Mouse (Mus musculus) skeletal muscle tissue, adult 2 months (tissue): ENCODE measurements around the gene Hist1h2bb.
A peak's percentile ranks its signal among the peaks of the same experiment; 100 is the strongest.
"Not testable (repeated sequence)": the region's sequence is repeated elsewhere in the genome, so short reads cannot be mapped to it uniquely, and the experiment has no call there.

Experiments used
- DNase-seq: peaks from one replicate; pipeline ENCODE4 v3.0.0-alpha.2; 2012; ENCODE audit warnings: low read depth, low spot score

The Hist1h2bb gene

GRCm38 (mm10) chr13:23764324-23765171 is 18.0 kb downstream of the Hist1h2bb start:
- DNase-seq = no peak

DNA sequence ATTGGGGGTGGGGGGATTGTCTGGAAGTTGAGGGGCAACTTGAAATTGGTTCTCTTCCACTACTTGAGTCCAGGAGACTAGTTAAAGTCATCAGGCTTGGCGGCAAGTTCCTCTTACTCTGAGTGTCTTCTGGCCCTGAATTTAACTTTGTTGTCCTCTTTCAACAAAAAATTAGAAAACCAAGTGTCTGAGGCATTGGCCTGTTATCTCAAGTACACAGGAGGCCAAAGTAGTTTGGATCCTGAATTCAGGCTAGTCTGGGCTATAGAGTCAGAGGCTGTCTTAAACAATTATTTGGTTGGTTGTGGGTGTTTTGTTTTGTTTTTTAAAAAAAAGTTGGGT is 18.6 kb downstream of the Hist1h2bb start:
- DNase-seq = no peak

DNA sequence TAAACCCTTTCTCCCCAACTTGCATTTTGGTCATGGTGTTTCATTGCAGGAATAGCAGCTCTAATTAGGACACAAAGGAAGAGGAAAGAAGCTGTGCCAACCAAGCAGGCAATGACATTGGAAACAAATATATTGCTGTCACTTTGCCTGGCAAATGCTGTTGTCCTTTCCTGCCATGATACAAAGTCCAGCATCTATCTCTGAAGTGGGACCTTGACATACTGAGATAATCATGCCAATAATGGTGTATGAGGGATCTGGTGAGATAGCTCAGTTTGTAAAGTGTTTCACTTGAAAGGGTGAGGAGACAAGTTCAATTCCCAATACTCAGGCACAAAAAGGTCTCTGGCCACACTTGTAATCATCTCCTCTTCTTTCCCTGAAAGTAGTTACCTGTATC is 20.2 kb downstream of the Hist1h2bb start:
- no peak for DNase-seq

DNA sequence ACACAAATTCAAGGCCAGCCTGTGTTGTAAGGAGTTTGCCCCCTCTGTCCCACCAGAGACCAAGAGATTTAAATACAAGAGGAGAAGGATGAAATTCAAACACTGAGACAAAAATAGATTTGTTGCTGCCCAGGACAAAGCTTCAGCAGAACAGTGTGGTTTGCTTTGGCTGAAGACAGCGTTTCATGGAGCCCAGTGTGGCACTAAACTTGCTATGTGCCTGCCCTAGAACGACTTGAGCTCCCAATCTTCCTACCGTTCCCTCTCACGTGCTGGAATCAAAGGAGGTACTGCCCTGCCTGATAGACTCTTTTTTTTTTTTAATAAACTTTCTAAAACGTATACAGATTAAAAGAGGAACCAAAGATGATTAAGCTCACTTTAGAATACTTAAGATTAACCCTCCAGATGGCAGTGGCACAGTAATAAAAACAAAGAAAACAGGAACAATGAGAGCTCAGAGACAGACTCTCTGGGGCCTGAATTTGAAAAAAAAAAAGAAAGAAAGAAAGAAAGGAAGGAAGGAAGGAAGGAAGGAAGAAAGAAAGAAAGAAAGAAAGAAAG is 22.4 kb downstream of the Hist1h2bb start:
- no peak for DNase-seq

- not testable (repeated sequence) for DNase-seq
Observed at GRCm38 (mm10) chr13:23769613-23770012, 23.1 kb downstream of the Hist1h2bb start, which contains the start of gene Trim38. TSS of gene Trim38 (plus strand) at chr13:23769913.

DNA sequence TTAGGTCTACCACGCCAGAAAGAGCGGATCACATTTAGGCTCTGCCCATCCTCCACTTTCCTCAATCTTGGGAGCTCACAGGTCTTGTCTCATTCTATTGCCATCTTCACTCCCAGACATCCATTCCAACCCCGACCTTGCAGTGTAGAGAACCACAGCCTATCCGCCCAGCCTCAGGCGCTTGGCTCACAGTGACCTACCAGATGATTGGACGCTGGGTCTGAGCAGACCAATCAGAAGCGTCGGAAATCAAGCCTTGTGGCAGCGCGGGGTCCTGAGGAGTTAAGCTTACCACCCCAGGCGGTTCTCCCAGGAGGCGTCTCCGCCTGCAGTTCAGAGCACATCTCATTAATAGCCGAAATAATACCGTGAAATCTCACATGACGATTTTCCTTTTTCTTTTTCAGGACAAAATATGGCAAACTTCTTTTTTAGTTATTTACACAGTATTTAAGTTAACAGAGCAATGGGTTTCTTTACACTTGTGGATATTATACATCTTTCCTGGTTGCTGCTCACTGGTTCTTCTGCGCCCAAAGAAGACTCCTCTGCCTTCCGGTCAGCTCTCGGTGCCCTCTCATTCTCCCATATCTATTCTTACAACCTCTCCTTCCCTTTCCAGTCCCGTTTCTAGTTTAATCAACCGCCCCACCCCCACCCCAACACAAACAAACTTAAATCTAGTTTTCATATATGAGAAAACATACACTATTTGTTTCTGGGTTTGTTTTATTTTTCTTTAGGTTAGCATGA is 26.2 kb downstream of the Hist1h2bb start:
- DNase-seq = no peak

DNA sequence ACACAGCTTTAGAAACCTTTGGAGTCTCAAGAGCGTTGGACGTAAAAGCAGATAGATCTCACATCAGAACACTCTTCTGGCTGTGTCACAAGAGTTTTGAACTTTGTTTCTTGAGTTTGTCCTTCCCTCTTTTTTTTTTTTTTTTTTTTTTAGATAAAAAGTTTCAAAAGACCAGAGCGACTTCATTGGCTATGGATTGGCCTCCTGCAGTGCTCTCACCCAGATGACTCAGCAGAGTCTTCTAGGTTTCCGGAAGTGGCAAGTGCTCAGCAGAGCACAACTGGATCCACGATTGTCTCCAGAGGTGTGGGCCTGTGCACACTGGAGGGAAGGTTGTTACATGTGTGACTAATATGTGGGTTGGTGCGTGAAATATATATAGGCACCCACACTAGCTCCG is 31.8 kb downstream of the Hist1h2bb start:
- DNase-seq = no peak

- no peak for DNase-seq
Observed at GRCm38 (mm10) chr13:23779025-23779424, 32.5 kb downstream of the Hist1h2bb start.

DNA sequence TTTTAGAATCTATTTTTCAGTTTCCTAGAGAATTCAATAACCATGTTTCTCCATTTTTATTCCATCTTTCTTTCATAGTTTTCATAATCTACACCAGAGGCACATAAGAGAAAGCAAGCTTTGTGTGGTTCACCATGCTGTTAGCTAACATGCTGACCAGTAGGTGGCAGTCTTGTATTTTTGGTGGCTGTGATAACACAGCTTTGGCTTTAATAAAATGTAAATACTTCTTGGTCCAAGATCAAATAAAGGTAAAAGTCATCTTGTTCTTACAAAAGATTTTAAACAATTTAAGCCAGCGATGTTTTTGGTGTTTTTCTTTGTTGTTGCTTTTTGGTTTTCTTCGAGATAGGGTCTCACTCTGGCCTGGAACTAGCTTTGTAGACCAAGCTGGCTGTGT is 46.0 kb downstream of the Hist1h2bb start:
- DNase-seq = peak; percentile 9
